In genomic region chr19:45301733-45302547, GRCm38 (mm10) we compare ENCODE assay signal across 8 mouse cellular contexts.
A peak's percentile ranks its signal among the peaks of the same experiment; 100 is the strongest.
DNase-seq lines count a peak whose midpoint lies in the region; ATAC-seq lines count a peak whose summit lies in the region.

No protein-coding gene starts in this region.

- H3K4me1 ChIP-seq in lung, embryonic 15.5 days: peaks cover 19% of the 10 kb centered on the region
- peaks cover 11% of the 10 kb centered on the region for H3K4me1 ChIP-seq in intestine, embryonic 15.5 days (replicated peaks)
- peaks cover 3% of the 10 kb centered on the region; the same call in 1 of the 2 replicates for H3K4me1 ChIP-seq in liver, embryonic 11.5 days (replicated peaks; ENCODE audit: control insufficient read depth, insufficient read depth, low read length)

- H3K27me3 ChIP-seq in lung, embryonic 15.5 days: peaks cover 88% of the 10 kb centered on the region
- H3K27me3 ChIP-seq in intestine, embryonic 15.5 days (replicated peaks): peaks cover 51% of the 10 kb centered on the region
- H3K27me3 ChIP-seq in liver, embryonic 11.5 days (replicated peaks; ENCODE audit: control insufficient read depth, insufficient read depth, low read length): peaks cover 97% of the 10 kb centered on the region

- peak overlapping the region; percentile 57 for H3K4me3 ChIP-seq in lung, embryonic 15.5 days
- H3K4me3 ChIP-seq in intestine, embryonic 15.5 days (replicated peaks): peak overlapping the region; percentile 58
- H3K4me3 ChIP-seq in liver, embryonic 11.5 days (ENCODE audit: low read depth, low read length): peak overlapping the region; percentile 55

- peak overlapping the region; percentile 52 for H3K9ac ChIP-seq in lung, embryonic 15.5 days
- H3K9ac ChIP-seq in intestine, embryonic 15.5 days: peak overlapping the region; percentile 59
- peak overlapping the region; percentile 43 for H3K9ac ChIP-seq in liver, embryonic 11.5 days (ENCODE audit: low read depth, low read length)

- ATAC-seq in lung, embryonic 15.5 days (ENCODE audit: borderline replicate concordance, extremely low read depth, low FRiP score, low TSS enrichment): peak; percentile 33; the same call in 1 of the 2 replicates
- ATAC-seq in intestine, embryonic 15.5 days: peak; percentile 64
- no peak for ATAC-seq in liver, embryonic 11.5 days (replicated peaks; ENCODE audit: low FRiP score)

- H3K9me3 ChIP-seq in lung, embryonic 15.5 days: no peaks in the 10 kb centered on the region
- H3K9me3 ChIP-seq in intestine, embryonic 15.5 days: no peaks in the 10 kb centered on the region
- H3K9me3 ChIP-seq in liver, embryonic 11.5 days (ENCODE audit: control insufficient read depth, low read length): no peaks in the 10 kb centered on the region

- no peaks in the 10 kb centered on the region for H3K36me3 ChIP-seq in lung, embryonic 15.5 days
- H3K36me3 ChIP-seq in intestine, embryonic 15.5 days: no peaks in the 10 kb centered on the region
- H3K36me3 ChIP-seq in liver, embryonic 11.5 days (ENCODE audit: control insufficient read depth, insufficient read depth, low read length): no peaks in the 10 kb centered on the region

- WGBS in lung, embryonic 15.5 days: under 1% methylated on average over 56 of the region's 58 CpGs
- 1% methylated on average over 58 of the region's 58 CpGs for WGBS in intestine, embryonic 15.5 days
- WGBS in liver, embryonic 11.5 days: under 1% methylated on average over 58 of the region's 58 CpGs

- peak overlapping the region; percentile 100 for H3K4me2 ChIP-seq in lung, embryonic 15.5 days
- H3K4me2 ChIP-seq in intestine, embryonic 15.5 days (replicated peaks): peak overlapping the region; percentile 98
- peak overlapping the region; percentile 93 for H3K4me2 ChIP-seq in liver, embryonic 11.5 days

- no peak for DNase-seq in lung, postnatal 36 days
- peak; percentile 84 for DNase-seq in cerebellum, adult 9-11 months
- peak; percentile 74 to 75 for DNase-seq in frontal cortex, postnatal 36 days (ENCODE audit: low spot score in 2 of 2)
- peak; percentile 49 for DNase-seq in liver, embryonic 11.5 days (ENCODE audit: low spot score)
- peak; percentile 81 for DNase-seq in retina, postnatal 1 day
- no peak for DNase-seq in spleen, postnatal 36 days (ENCODE audit: low spot score in 2 of 2)

- no peak overlapping the region for H3K27ac ChIP-seq in lung, embryonic 15.5 days
- peak overlapping the region; percentile 51; the same call in 1 of the 2 replicates for H3K27ac ChIP-seq in intestine, embryonic 15.5 days
- H3K27ac ChIP-seq in liver, embryonic 11.5 days (ENCODE audit: low read depth, low read length): no peak overlapping the region

Comparison
In these comparisons a context has a peak if more than half of its experiments do, and no peak if none do; other contexts are left out.
1. DNase-seq: peak in cerebellum, adult 9-11 months (single experiment), frontal cortex, postnatal 36 days (2 of 2), liver, embryonic 11.5 days (single experiment) and retina, postnatal 1 day (single experiment); none in lung, postnatal 36 days (single experiment) and spleen, postnatal 36 days (0 of 2).
2. Peak in every context shown above with its lines, with median percentiles within 50 percentile points of each other: H3K4me2 ChIP-seq, H3K4me3 ChIP-seq and H3K9ac ChIP-seq.